Mouse (Mus musculus) lung, embryonic 16.5 days (tissue): ENCODE results near the gene Slc10a6. TPM values are rescaled to one million over a fixed set of nuclear protein-coding genes. Genes with fewer than 3 reads are reported as not detected.

Experiments
- ATAC-seq: fragments of 200-750 bp; cut with Nextera tagmentation; 2 replicates; pipeline ENCODE4 v1.8.0; 2017; ENCODE audit warnings: low read depth, mild to moderate bottlenecking, moderate library complexity
- H3K27ac ChIP-seq: fragments of 300-500 bp; sonication (generic); 2 replicates; pipeline ENCODE4 v1.5.1; 2014; ENCODE audit warnings: mild to moderate bottlenecking, control low read depth, low read length
- H3K27me3 ChIP-seq: fragments of 300-500 bp; sonication (generic); 2 replicates; pipeline ENCODE4 v1.6.1; 2014; ENCODE audit warnings: low read depth, low read length, mixed read lengths; ENCODE audit not compliant: control insufficient read depth, insufficient read depth
- H3K36me3 ChIP-seq: fragments of 300-500 bp; sonication (generic); 2 replicates; pipeline ENCODE4 v1.6.1; 2014; ENCODE audit warnings: low read length; ENCODE audit not compliant: control insufficient read depth, insufficient read depth
- H3K4me1 ChIP-seq: fragments of 300-500 bp; sonication (generic); replicated peaks from 2 replicates; pipeline ENCODE4 v1.6.1; 2014; ENCODE audit warnings: low read length, mixed read lengths; ENCODE audit not compliant: control insufficient read depth, insufficient read depth
- H3K4me2 ChIP-seq: fragments of 300-500 bp; sonication (generic); 2 replicates; pipeline ENCODE4 v1.6.1; 2014; ENCODE audit warnings: low read depth, low read length, control low read depth
- H3K4me3 ChIP-seq: fragments of 300-500 bp; sonication (generic); 2 replicates; pipeline ENCODE4 v1.5.1; 2014; ENCODE audit warnings: mild to moderate bottlenecking, low read length, control low read depth
- H3K9ac ChIP-seq: fragments of 300-500 bp; sonication (generic); 2 replicates; pipeline ENCODE4 v1.6.1; 2014; ENCODE audit warnings: low read length, control low read depth
- H3K9me3 ChIP-seq: fragments of 300-500 bp; sonication (generic); 2 replicates; pipeline ENCODE4 v1.6.1; 2016; ENCODE audit warnings: low read length; ENCODE audit not compliant: control insufficient read depth
- WGBS: fragments of 180-500 bp; shearing (Covaris S2); extraction: QIAGEN DNeasy Blood & Tissue Kit; methylation state at CpG from one replicate; pipeline ENCODE4 v1.1.7; 2014; 5-methylcytosine and 5-hydroxymethylcytosine counted together
- polyA plus RNA-seq: library from polyadenylated mRNA; unstranded; fragments of >200 nt; fragmentation: Nextera tagmentation; extraction: Ambion mirVana; gene quantifications from 2 replicates; pipeline ENCODE4 v1.2.1, GENCODE M21; 2015

The Slc10a6 gene
- polyA plus RNA-seq, 1 experiment from 2014 or later, result 3.2 TPM

DNA sequence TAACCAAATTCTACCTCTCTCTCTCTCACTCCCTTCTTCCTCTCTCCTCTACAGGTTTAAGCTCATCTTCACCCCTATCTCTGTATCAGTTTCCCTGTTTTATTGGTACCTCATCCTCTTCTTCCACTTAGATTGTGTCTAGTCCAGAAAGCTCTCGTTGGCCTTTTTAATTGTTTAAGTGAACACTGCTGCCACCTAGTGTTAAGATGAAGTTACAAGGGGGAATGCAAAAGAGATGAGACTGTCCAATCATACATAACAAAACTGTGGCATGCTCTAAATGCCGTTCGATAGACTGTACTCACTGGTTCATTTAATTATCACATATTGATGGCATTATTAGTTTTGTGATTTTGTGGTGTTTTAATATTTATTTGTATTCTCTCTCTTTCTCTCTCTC lies 30.4 kb upstream of the Slc10a6 start:
- Histone ChIP-seq H3K4me2 (no peak overlapping the region), H3K27me3 (no peaks in the 10 kb centered on the region), H3K36me3 (no peaks in the 10 kb centered on the region), H3K4me1 (peaks cover 3% of the 10 kb centered on the region; the same call in 1 of the 2 replicates), H3K27ac (no peak overlapping the region), H3K9ac (no peak overlapping the region), H3K4me3 (no peak overlapping the region), H3K9me3 (no peaks in the 10 kb centered on the region)
- 28% methylated on average over 3 of the region's 3 CpGs for WGBS
- ATAC-seq, result no peak

DNA sequence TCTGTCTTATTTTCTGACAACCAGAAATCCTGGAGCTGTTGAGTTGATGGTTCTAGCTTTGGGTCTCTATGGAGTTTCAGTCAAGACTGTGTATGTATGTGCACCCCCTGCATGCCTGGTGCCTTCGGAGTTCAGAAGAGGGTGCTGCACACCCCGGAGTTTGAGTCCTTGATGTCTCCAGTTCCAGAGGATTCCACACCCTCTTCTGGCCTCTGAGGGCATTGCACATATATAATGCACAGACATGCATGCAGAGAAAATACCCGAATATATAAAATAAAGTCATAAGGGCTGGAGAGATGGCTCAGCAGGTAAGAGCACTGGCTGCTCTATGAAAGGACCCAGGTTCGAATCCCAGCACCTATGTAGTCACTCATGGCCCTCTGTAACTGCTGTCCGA lies 29.7 kb upstream of the Slc10a6 start:
- 55% methylated on average over 5 of the region's 5 CpGs for WGBS
- no peaks in the 10 kb centered on the region for H3K27me3 ChIP-seq

DNA sequence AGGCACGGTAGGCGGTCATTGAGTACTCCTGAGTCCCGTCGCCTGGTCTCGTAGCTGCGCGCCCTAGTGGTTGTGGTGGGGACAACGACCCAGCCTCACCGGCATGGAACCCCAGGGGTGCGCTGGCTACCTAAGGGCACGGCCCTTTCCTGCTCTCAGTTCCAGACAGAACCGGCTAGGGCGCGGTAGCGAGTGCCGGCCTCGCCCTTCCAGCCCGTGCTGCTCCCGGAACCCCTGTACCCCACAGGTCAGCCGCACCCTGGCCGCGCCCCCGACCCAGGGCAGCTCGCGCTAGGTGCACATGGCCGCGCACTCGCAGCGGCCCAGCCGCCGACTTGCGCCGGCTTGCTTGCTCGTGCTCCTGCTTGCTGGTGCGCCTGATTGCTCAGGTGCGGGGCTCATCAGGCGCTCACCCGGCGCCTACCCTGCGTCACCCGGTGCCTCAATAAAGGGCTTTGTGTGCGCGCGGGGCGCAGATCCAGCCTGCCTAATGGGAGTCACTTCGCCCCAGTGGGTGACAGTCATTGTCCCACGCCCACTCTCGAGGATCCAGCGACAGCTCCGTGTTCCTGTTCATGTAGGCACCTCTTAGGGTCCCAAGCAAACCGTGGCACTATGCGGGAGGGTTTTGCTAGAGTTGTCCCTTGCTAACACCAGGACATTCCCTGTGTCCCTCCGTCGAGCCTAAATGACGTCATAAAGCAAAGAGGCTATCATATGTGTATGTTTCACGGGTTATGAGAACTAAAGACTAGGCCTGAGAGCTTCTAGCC lies 26.3 kb upstream of the Slc10a6 start, which contains the start of gene 1700016H13Rik:
TSS of gene 1700016H13Rik (minus strand) at position 665 of the 773 bp plus-strand sequence.
- H3K27ac ChIP-seq, result peak within 1 kb of the TSS; percentile 24; the same call in 1 of the 2 replicates

More for the DNA sequence above, 29.7 kb upstream of the Slc10a6 start:
- Histone ChIP-seq H3K4me2 (no peak overlapping the region), H3K4me3 (no peak overlapping the region), H3K9me3 (no peaks in the 10 kb centered on the region), H3K36me3 (no peaks in the 10 kb centered on the region), H3K27ac (no peak overlapping the region), H3K4me1 (peaks cover 3% of the 10 kb centered on the region; the same call in 1 of the 2 replicates), H3K9ac (no peak overlapping the region)
- no peak for ATAC-seq

DNA sequence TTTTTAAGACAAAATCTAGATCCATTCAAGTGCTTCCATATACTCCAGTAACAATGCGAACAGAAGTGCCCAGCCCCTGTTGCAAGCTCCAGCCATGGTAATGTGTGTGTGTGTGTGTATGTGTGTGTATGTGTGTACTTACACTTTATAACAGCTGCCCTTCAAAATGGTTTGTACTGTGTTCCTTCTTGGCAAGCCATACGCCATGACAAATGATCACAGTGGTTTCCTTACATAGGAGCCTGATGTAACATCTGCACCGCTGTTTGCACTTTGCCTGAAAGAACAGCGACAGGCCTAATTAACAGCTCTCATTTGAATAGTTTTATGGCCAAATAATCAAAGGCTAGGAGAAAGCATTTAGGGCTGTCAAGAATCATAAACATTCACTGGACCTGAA lies 25.6 kb upstream of the Slc10a6 start:
- peaks cover 3% of the 10 kb centered on the region; the same call in 1 of the 2 replicates for H3K4me1 ChIP-seq

More for the DNA sequence above, 26.3 kb upstream of the Slc10a6 start, which contains the start of gene 1700016H13Rik:
- H3K4me2 ChIP-seq, result peak within 1 kb of the TSS; percentile 99
- no peaks in the 10 kb centered on the region for H3K36me3 ChIP-seq
- H3K27me3 ChIP-seq, result no peaks in the 10 kb centered on the region
- peaks cover 3% of the 10 kb centered on the region; the same call in 1 of the 2 replicates for H3K4me1 ChIP-seq
- H3K9me3 ChIP-seq, result no peaks in the 10 kb centered on the region
- H3K4me3 ChIP-seq, result peak within 1 kb of the TSS; percentile 65
- peak; percentile 77 for ATAC-seq
- under 1% methylated on average over 52 of the region's 56 CpGs for WGBS
- H3K9ac ChIP-seq, result peak within 1 kb of the TSS; percentile 78

DNA sequence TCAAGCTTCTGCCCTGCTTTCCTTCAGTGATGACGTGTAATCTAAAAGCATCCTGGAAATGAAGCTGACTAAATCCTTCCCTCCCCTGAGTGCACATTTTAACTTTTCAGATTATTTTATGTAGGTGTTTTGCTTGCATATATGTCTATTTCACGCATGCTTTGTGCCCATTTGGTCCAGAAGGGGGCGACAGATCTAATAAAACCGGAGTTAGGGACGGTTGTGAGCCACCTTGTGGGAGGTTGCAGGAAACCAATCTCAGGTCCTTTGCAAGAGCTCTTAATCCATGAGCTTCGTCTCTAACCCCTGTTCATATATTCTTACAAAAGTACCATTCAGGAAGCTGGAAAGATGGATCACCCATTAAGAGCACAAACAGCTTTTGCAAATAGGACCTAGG lies 25.0 kb upstream of the Slc10a6 start:
- Histone ChIP-seq H3K4me3 (no peak overlapping the region), H3K4me1 (peaks cover 3% of the 10 kb centered on the region; the same call in 1 of the 2 replicates), H3K27me3 (no peaks in the 10 kb centered on the region), H3K36me3 (no peaks in the 10 kb centered on the region), H3K9ac (no peak overlapping the region), H3K4me2 (no peak overlapping the region), H3K9me3 (no peaks in the 10 kb centered on the region), H3K27ac (no peak overlapping the region)
- 30% methylated on average over 6 of the region's 6 CpGs for WGBS
- ATAC-seq, result no peak

More for the DNA sequence above, 25.6 kb upstream of the Slc10a6 start:
- 72% methylated on average over 4 of the region's 4 CpGs for WGBS
- Histone ChIP-seq H3K27ac (no peak overlapping the region), H3K4me3 (no peak overlapping the region), H3K27me3 (no peaks in the 10 kb centered on the region), H3K9ac (no peak overlapping the region), H3K36me3 (no peaks in the 10 kb centered on the region), H3K4me2 (peak overlapping the region; percentile 99), H3K9me3 (no peaks in the 10 kb centered on the region)
- peak; percentile 21; the same call in 1 of the 2 replicates for ATAC-seq

DNA sequence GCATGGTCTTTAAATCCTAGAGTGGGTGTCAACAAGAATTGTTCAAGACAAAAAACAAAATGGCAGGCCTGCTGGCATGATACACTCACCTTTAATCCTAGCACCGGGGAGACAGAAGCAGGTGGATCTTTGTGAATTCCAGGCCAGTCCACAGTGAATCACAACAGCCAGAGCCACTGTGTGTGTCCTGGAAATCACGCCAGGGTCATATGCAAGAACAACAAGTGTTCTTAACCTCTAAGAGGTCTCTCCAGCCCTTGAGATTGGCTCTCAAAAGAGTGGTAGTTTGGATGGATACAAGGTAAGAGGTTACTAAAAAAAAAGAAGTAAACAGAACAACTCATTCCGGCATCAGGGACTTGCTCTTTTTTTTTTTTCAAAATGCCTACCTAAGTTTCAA lies 18.1 kb upstream of the Slc10a6 start:
- no peak for ATAC-seq
- H3K27me3 ChIP-seq, result no peaks in the 10 kb centered on the region
- no peaks in the 10 kb centered on the region for H3K9me3 ChIP-seq
- H3K4me1 ChIP-seq, result peaks cover 7% of the 10 kb centered on the region
- no peak overlapping the region for H3K9ac ChIP-seq
- H3K4me2 ChIP-seq, result no peak overlapping the region
- H3K4me3 ChIP-seq, result no peak overlapping the region
- WGBS, result 73% methylated on average over 3 of the region's 3 CpGs
- no peak overlapping the region for H3K27ac ChIP-seq
- H3K36me3 ChIP-seq, result no peaks in the 10 kb centered on the region

DNA sequence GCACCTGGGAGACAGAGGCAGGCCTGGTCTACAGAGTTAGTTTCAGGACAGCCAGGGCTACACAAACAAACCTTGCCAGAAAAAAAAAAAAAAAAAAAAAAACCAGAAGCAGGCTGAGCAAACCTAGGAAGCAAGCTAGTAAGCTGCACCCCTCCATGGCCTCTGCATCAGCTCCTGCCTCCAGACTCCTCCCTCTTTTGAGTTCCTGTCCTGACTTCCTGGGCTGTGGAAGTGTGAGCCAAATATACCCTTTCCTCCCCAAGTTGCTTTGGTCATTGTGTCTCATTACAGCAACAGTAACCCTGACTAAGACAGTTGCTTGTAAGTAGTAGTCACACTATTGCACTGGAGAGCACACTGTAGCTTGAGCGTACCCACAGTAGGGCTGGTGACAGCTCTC lies 15.0 kb upstream of the Slc10a6 start:
- Histone ChIP-seq H3K4me2 (no peak overlapping the region), H3K9me3 (no peaks in the 10 kb centered on the region), H3K27ac (no peak overlapping the region), H3K27me3 (no peaks in the 10 kb centered on the region), H3K4me1 (peaks cover 7% of the 10 kb centered on the region), H3K4me3 (no peak overlapping the region), H3K9ac (no peak overlapping the region), H3K36me3 (no peaks in the 10 kb centered on the region)
- peak; percentile 59; the same call in 1 of the 2 replicates for ATAC-seq
- WGBS, result 86% methylated on average over 1 of the region's 1 CpGs

DNA sequence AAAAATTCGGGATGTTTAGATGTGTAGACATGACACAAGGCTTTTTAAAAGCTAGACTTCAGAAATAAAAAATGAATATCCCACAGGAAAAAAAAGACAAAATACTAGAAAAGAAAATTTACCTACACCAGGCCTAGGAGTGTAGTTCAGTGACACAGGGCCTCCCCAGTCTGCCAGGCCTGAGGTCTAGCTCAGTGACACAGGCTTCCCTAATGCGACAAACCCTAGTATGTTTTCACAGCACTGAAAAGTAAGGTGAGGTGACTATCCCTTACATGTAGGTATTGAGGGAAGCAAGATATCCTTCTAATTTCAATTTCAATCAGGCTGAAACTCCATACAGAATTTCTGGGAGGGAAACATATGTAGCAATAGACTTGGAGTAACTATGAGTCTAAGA lies 8.0 kb upstream of the Slc10a6 start:
- Histone ChIP-seq H3K36me3 (no peaks in the 10 kb centered on the region), H3K4me3 (no peak overlapping the region), H3K27me3 (no peaks in the 10 kb centered on the region), H3K9me3 (no peaks in the 10 kb centered on the region), H3K4me2 (no peak overlapping the region), H3K27ac (no peak overlapping the region), H3K4me1 (no peaks in the 10 kb centered on the region), H3K9ac (no peak overlapping the region)
- WGBS, result 66% methylated on average over 2 of the region's 2 CpGs
- ATAC-seq, result no peak

DNA sequence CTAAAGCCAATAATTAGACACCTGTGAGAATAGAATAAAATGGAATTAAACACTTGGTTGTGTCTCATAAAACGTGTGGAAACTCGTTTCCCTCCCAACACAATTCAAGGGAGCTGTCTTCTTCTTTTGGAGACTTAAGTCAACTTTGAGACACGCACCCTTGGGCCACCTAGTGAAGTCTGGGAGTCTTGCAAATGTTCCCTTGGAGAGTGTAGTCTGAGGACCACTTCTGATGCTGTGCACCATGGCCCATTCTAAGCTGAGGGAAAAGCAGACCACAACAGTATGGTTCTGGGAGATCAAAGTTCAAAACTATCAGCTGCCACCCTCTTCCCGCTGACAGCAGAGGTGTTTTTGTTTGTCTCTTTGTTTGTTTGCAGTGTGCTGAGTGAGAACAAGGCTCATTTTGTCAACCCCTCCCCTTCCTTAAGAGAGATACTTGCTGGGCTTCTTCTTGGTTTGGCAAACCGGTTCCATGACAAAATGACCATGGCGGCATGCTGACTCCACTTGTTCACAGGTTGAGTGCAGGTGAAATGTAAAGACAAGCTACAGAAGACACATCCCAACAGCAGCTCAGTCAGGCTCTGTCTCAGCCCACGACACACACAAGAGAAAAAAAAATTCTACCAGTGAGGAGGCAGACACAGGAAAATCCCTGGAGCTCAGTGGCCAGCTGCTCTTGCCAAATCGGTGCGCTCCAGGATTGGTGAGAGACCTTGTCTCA lies 814 bp upstream of the Slc10a6 start:
- H3K27me3 ChIP-seq, result no peaks in the 10 kb centered on the region
- H3K27ac ChIP-seq, result peak overlapping the region; percentile 87
- H3K4me1 ChIP-seq, result peaks cover 19% of the 10 kb centered on the region
- H3K4me3 ChIP-seq, result no peak overlapping the region
- peak; percentile 56 for ATAC-seq
- WGBS, result 51% methylated on average over 9 of the region's 9 CpGs
- H3K9ac ChIP-seq, result no peak overlapping the region
- H3K36me3 ChIP-seq, result no peaks in the 10 kb centered on the region
- peak overlapping the region; percentile 26; the same call in 1 of the 2 replicates for H3K4me2 ChIP-seq
- no peaks in the 10 kb centered on the region for H3K9me3 ChIP-seq
